Mouse (Mus musculus): ENCODE measurements around the gene Pfdn6.

DNA sequence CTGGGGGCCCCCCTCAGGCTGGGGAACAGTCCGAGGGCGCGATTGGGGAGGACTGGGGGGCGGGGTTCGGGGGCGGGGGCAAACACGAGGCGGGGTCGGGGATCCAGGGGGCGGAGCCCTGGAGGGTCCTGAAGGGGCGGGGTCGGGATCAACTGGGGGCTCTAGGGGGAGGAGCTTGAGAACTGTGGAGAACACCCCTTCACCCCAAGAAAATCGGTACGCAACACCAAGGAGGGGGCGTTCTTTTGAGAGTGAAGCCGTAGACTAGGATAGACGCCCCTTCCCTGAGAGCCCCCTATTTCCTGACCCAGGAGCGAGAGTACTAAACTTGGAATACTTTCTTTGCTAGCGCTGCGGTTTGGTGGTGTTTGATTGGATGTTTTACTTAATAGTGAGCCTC lies 23.8 kb downstream of the Pfdn6 start:
- TF ChIP-seq MAFK (IDR thresholded peaks at IDR 0.05; ENCODE audit: insufficient read depth, low read depth, low read length) (no peak), HCFC1 (IDR thresholded peaks at IDR 0.05; ENCODE audit: borderline replicate concordance, insufficient read depth, low read length) (no peak), ZNF384 (IDR thresholded peaks at IDR 0.05; ENCODE audit: low read depth, low read length) (no peak), ZC3H11A (IDR thresholded peaks at IDR 0.05; ENCODE audit: borderline replicate concordance, low read depth, low read length) (no peak), CHD2 (IDR thresholded peaks at IDR 0.05; ENCODE audit: low read depth, low read length) (no peak)

Data from ES-E14 (cell line).